12 mouse cellular contexts compared by ENCODE assay signal in genomic region chr11:99993620-99994383, GRCm38 (mm10). TPM values are rescaled to one million over a fixed set of nuclear protein-coding genes. Genes with fewer than 3 reads are reported as not detected.
DNase-seq lines count a peak whose midpoint lies in the region; ATAC-seq and TF ChIP-seq lines count a peak whose summit lies in the region.
"Had no signal": no experiment of that assay in that cellular context is flagged by ENCODE, and none has a peak within 500 bp of the region (broad histone marks: within the 10 kb centered on the region; RNA-seq: fewer than 3 reads in every experiment).

Krtap17-1 (minus strand) TSS chr11:99993994.

- no peak for DNase-seq in kidney, postnatal 10 days
- no peak for DNase-seq in embryonic facial prominence, embryonic 11.5 days (ENCODE audit: low spot score)
- peak; percentile 82 for DNase-seq in midbrain, embryonic 11.5 days (ENCODE audit: low spot score, missing footprints)
- DNase-seq in adrenal gland, postnatal 14 days, result no peak
- DNase-seq in gastrocnemius, adult 2 months, result no peak
- no peak for DNase-seq in MN1 (ENCODE audit: low spot score)
- DNase-seq: heart, postnatal 36 days; liver had no signal

- no peak for TF ChIP-seq CTCF in gastrocnemius, adult 2 months (IDR thresholded peaks at IDR 0.05)

- H3K9ac ChIP-seq in kidney, embryonic 14.5 days (ENCODE audit: low read depth, low read length), result no peak within 1 kb of the TSS
- H3K9ac ChIP-seq in embryonic facial prominence, embryonic 11.5 days (replicated peaks; ENCODE audit: low read length), result peak within 1 kb of the TSS; percentile 25; the same call in 1 of the 2 replicates
- H3K9ac ChIP-seq in hindbrain, embryonic 12.5 days, result no peak within 1 kb of the TSS
- H3K9ac ChIP-seq in midbrain, embryonic 11.5 days (ENCODE audit: low read length), result no peak within 1 kb of the TSS

- no peak within 1 kb of the TSS for H3K4me3 ChIP-seq in kidney, embryonic 14.5 days (ENCODE audit: low read length)
- H3K4me3 ChIP-seq in embryonic facial prominence, embryonic 11.5 days (ENCODE audit: low read depth, low read length), result no peak within 1 kb of the TSS
- peak within 1 kb of the TSS; percentile 19 for H3K4me3 ChIP-seq in hindbrain, embryonic 12.5 days
- H3K4me3 ChIP-seq in midbrain, embryonic 11.5 days (ENCODE audit: low read depth, low read length), result no peak within 1 kb of the TSS
- no peak within 1 kb of the TSS for H3K4me3 ChIP-seq in gastrocnemius, adult 2 months
- H3K4me3 ChIP-seq: erythroblast, embryonic 14.5 days had no signal

- no peaks in the 10 kb centered on the region for H3K4me1 ChIP-seq in kidney, embryonic 14.5 days (ENCODE audit: control insufficient read depth, insufficient read depth, low read length)
- no peaks in the 10 kb centered on the region for H3K4me1 ChIP-seq in embryonic facial prominence, embryonic 11.5 days (ENCODE audit: control insufficient read depth, insufficient read depth, low read length)
- H3K4me1 ChIP-seq in hindbrain, embryonic 12.5 days, result peaks cover 2% of the 10 kb centered on the region; the same call in 1 of the 2 replicates
- no peaks in the 10 kb centered on the region for H3K4me1 ChIP-seq in midbrain, embryonic 11.5 days (ENCODE audit: control insufficient read depth, insufficient read depth, low read length)

- intact Hi-C loops in gastrocnemius, adult 2 months (cut with DNase I), result no loop called here

- WGBS in kidney, embryonic 14.5 days, result 10% methylated on average over 26 of the region's 26 CpGs
- 26% methylated on average over 26 of the region's 26 CpGs for WGBS in embryonic facial prominence, embryonic 11.5 days
- WGBS in hindbrain, embryonic 12.5 days, result 31% methylated on average over 25 of the region's 26 CpGs
- WGBS in midbrain, embryonic 11.5 days, result 36% methylated on average over 26 of the region's 26 CpGs

- 0 out of 2 replicates have a peak, but pooled peaks have one; percentile 16 for ATAC-seq in kidney, embryonic 14.5 days (ENCODE audit: low FRiP score, low TSS enrichment)
- no peak for ATAC-seq in embryonic facial prominence, embryonic 11.5 days (replicated peaks; ENCODE audit: insufficient number of reproducible peaks, low FRiP score, low TSS enrichment, low read depth)
- ATAC-seq in hindbrain, embryonic 12.5 days (ENCODE audit: low FRiP score), result no peak
- no peak for ATAC-seq in midbrain, embryonic 11.5 days (ENCODE audit: low FRiP score)

- no peak within 1 kb of the TSS for H3K27ac ChIP-seq in kidney, embryonic 14.5 days (ENCODE audit: low read depth, low read length)
- no peak within 1 kb of the TSS for H3K27ac ChIP-seq in embryonic facial prominence, embryonic 11.5 days (replicated peaks; ENCODE audit: low read depth, low read length)
- H3K27ac ChIP-seq in hindbrain, embryonic 12.5 days, result no peak within 1 kb of the TSS
- no peak within 1 kb of the TSS for H3K27ac ChIP-seq in midbrain, embryonic 11.5 days (ENCODE audit: low read depth, low read length)
- no peak within 1 kb of the TSS for H3K27ac ChIP-seq in gastrocnemius, adult 2 months

- no peaks in the 10 kb centered on the region for H3K36me3 ChIP-seq in kidney, embryonic 14.5 days (ENCODE audit: control insufficient read depth, insufficient read depth, low read length)
- H3K36me3 ChIP-seq in embryonic facial prominence, embryonic 11.5 days (replicated peaks; ENCODE audit: control insufficient read depth, insufficient read depth, low read depth, low read length), result no peaks in the 10 kb centered on the region
- no peaks in the 10 kb centered on the region for H3K36me3 ChIP-seq in hindbrain, embryonic 12.5 days
- H3K36me3 ChIP-seq in midbrain, embryonic 11.5 days (ENCODE audit: control insufficient read depth, insufficient read depth, low read length), result no peaks in the 10 kb centered on the region
- H3K36me3 ChIP-seq: G1E had no signal

- H3K27me3 ChIP-seq in kidney, embryonic 14.5 days (ENCODE audit: control insufficient read depth, insufficient read depth, low read length), result no peaks in the 10 kb centered on the region; the same call in 1 of the 2 replicates
- H3K27me3 ChIP-seq in embryonic facial prominence, embryonic 11.5 days (ENCODE audit: control insufficient read depth, insufficient read depth, low read length), result 0 out of 2 replicates have a peak, but pooled peaks cover 2% of the 10 kb centered on the region
- H3K27me3 ChIP-seq in hindbrain, embryonic 12.5 days, result peaks cover 21% of the 10 kb centered on the region
- H3K27me3 ChIP-seq in midbrain, embryonic 11.5 days (ENCODE audit: control insufficient read depth, insufficient read depth, low read length), result no peaks in the 10 kb centered on the region

- H3K4me2 ChIP-seq in kidney, embryonic 14.5 days (replicated peaks; ENCODE audit: low read depth, low read length), result peak within 1 kb of the TSS; percentile 29; the same call in 1 of the 2 replicates
- H3K4me2 ChIP-seq in embryonic facial prominence, embryonic 11.5 days (ENCODE audit: low read depth, low read length), result peak within 1 kb of the TSS; percentile 21
- peak within 1 kb of the TSS; percentile 46 for H3K4me2 ChIP-seq in hindbrain, embryonic 12.5 days (replicated peaks)
- peak within 1 kb of the TSS; percentile 32 for H3K4me2 ChIP-seq in midbrain, embryonic 11.5 days

- no peaks in the 10 kb centered on the region for H3K9me3 ChIP-seq in kidney, embryonic 14.5 days (ENCODE audit: control insufficient read depth, low read length)
- no peaks in the 10 kb centered on the region for H3K9me3 ChIP-seq in embryonic facial prominence, embryonic 11.5 days (replicated peaks; ENCODE audit: control insufficient read depth, low read length)
- H3K9me3 ChIP-seq in hindbrain, embryonic 12.5 days (replicated peaks), result no peaks in the 10 kb centered on the region
- no peaks in the 10 kb centered on the region for H3K9me3 ChIP-seq in midbrain, embryonic 11.5 days (ENCODE audit: control insufficient read depth, low read length)

RNA-seq across cellular contexts. Expression of gene Krtap17-1, which starts in this region (rescaled TPM):
- polyA plus RNA-seq in kidney, embryonic 14.5 days (2014; fragmentation: Nextera tagmentation; extraction: Ambion mirVana), result not detected in 2 replicates
- not detected in 2 replicates for polyA plus RNA-seq in embryonic facial prominence, embryonic 11.5 days (2014; fragmentation: Nextera tagmentation; extraction: Ambion mirVana)
- not detected in 2 replicates for polyA plus RNA-seq in hindbrain, embryonic 12.5 days (2016; fragmentation: Nextera tagmentation; extraction: Ambion mirVana)
- polyA plus RNA-seq in midbrain, embryonic 11.5 days (2014; fragmentation: Nextera tagmentation; extraction: Ambion mirVana), result not detected in 2 replicates
- total RNA-seq in adrenal gland, postnatal 14 days (2021), result not detected in 2 replicates
- total RNA-seq in gastrocnemius, adult 2 months (2021), result not detected
- total RNA-seq: G1E; heart, postnatal 36 days had no signal
- polyA plus RNA-seq: erythroblast, embryonic 14.5 days; G1E had no signal

Comparison
In these comparisons a context has a peak if more than half of its experiments do, and no peak if none do; other contexts are left out.
1. Peak in ATAC-seq and H3K4me2 ChIP-seq in kidney, embryonic 14.5 days; RNA of the gene not detected or under 1 TPM.
2. Peak in DNase-seq and H3K4me2 ChIP-seq in midbrain, embryonic 11.5 days; RNA of the gene not detected or under 1 TPM.